Mouse (Mus musculus) limb, embryonic 12.5 days (tissue): ENCODE results near the gene Rhox4e. TPM values are rescaled to one million over a fixed set of nuclear protein-coding genes. Genes with fewer than 3 reads are reported as not detected.
"Not testable (repeated sequence)": the region's sequence is repeated elsewhere in the genome, so short reads cannot be mapped to it uniquely, and the experiment has no call there.

Source experiments
- ATAC-seq: fragments of 200-750 bp; cut with Nextera tagmentation; 2 replicates; pipeline ENCODE4 v1.8.0; 2017; ENCODE audit warnings: low read depth, moderate TSS enrichment; ENCODE audit not compliant: insufficient number of reproducible peaks, insufficient read depth, low FRiP score, low TSS enrichment
- H3K27ac ChIP-seq: fragments of 300-500 bp; sonication (generic); 2 replicates; pipeline ENCODE4 v1.5.1; 2016; ENCODE audit warnings: mild to moderate bottlenecking, moderate library complexity
- H3K27me3 ChIP-seq: fragments of 300-500 bp; sonication (generic); 2 replicates; pipeline ENCODE4 v1.6.1; 2016; ENCODE audit warnings: mild to moderate bottlenecking, moderate library complexity
- H3K36me3 ChIP-seq: fragments of 300-500 bp; sonication (generic); 2 replicates; pipeline ENCODE4 v1.6.1; 2016; ENCODE audit warnings: mild to moderate bottlenecking, moderate library complexity
- H3K4me1 ChIP-seq: fragments of 300-500 bp; sonication (generic); replicated peaks from 2 replicates; pipeline ENCODE4 v1.6.1; 2016
- H3K4me2 ChIP-seq: fragments of 300-500 bp; sonication (generic); 2 replicates; pipeline ENCODE4 v1.6.1; 2016; ENCODE audit warnings: mild to moderate bottlenecking, moderate library complexity
- H3K4me3 ChIP-seq: fragments of 300-500 bp; sonication (generic); replicated peaks from 2 replicates; pipeline ENCODE4 v1.5.1; 2016; ENCODE audit warnings: mild to moderate bottlenecking
- H3K9ac ChIP-seq: fragments of 300-500 bp; sonication (generic); replicated peaks from 2 replicates; pipeline ENCODE4 v1.6.1; 2016; ENCODE audit warnings: mild to moderate bottlenecking, moderate library complexity
- H3K9me3 ChIP-seq: fragments of 300-500 bp; sonication (generic); 2 replicates; pipeline ENCODE4 v1.6.1; 2016; ENCODE audit warnings: mild to moderate bottlenecking, moderate library complexity
- WGBS: fragments of 180-500 bp; shearing (Covaris S2); methylation state at CpG from one replicate; pipeline ENCODE4 v1.1.7; 2016; 5-methylcytosine and 5-hydroxymethylcytosine counted together
- polyA plus RNA-seq: library from polyadenylated mRNA; unstranded; fragments of >200 nt; fragmentation: Nextera tagmentation; extraction: Ambion mirVana; gene quantifications from 2 replicates; pipeline ENCODE4 v1.2.1, GENCODE M21; 2016

Gene Rhox4e
- polyA plus RNA-seq, result not detected in 2 replicates

- not testable (repeated sequence) for H3K4me2 ChIP-seq, H3K9me3 ChIP-seq, H3K4me1 ChIP-seq, ATAC-seq, H3K27me3 ChIP-seq, H3K36me3 ChIP-seq, H3K9ac ChIP-seq, H3K27ac ChIP-seq, H3K4me3 ChIP-seq
- 96% methylated on average over 10 of the region's 18 CpGs for WGBS
Observed at GRCm38 (mm10) chrX:37557112-37557511, at the start of gene Rhox4e. Gene Rhox4e (plus strand): TSS chrX:37557412.

GRCm38 (mm10) chrX:37514059-37514458, 43.2 kb upstream of the Rhox4e start, which contains the start of gene Rhox4d:
Gene Rhox4d (plus strand): TSS chrX:37514359.
- H3K9me3 ChIP-seq, ATAC-seq, H3K4me2 ChIP-seq, H3K36me3 ChIP-seq, H3K27me3 ChIP-seq, H3K4me1 ChIP-seq, H3K27ac ChIP-seq, H3K4me3 ChIP-seq, H3K9ac ChIP-seq: not testable (repeated sequence)
- 97% methylated on average over 13 of the region's 18 CpGs for WGBS

DNA sequence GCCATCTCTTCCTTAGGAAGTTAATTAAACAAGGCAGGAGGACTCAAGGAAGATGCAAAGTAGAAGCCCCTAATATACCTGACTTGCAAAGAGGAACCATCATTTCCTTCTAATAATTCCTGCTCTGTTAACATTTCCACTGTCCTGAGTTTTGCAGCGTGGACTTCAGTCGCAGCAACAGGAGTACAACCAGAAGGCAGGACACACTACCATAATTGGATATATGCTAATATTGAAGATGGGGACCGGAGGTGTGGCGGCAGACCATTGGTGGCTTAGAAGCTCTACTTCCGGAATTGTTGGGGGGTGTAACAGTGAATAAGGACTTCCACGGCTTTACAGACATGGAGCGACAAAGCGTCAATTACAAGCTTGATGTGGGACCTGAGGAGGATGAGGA, 27.1 kb upstream of the Rhox4e start, which contains the start of gene Rhox2e:
Gene Rhox2e, plus strand, starts transcription at position 301 of the 400 bp plus-strand sequence.
- H3K9me3 ChIP-seq, H3K27ac ChIP-seq, H3K9ac ChIP-seq, H3K4me1 ChIP-seq, ATAC-seq, H3K27me3 ChIP-seq, H3K36me3 ChIP-seq, H3K4me2 ChIP-seq, H3K4me3 ChIP-seq: not testable (repeated sequence)
- 88% methylated on average over 2 of the region's 8 CpGs for WGBS

- not testable (repeated sequence) for H3K36me3 ChIP-seq, H3K4me2 ChIP-seq, H3K4me3 ChIP-seq, H3K4me1 ChIP-seq, H3K9ac ChIP-seq, ATAC-seq, H3K27me3 ChIP-seq, H3K27ac ChIP-seq, H3K9me3 ChIP-seq
- no CpG with 5 or more reads among the region's 4 CpGs for WGBS
Observed at GRCm38 (mm10) chrX:37541719-37542118, 15.5 kb upstream of the Rhox4e start, which contains the start of gene Rhox3e. Gene Rhox3e (plus strand): TSS chrX:37542019.

DNA sequence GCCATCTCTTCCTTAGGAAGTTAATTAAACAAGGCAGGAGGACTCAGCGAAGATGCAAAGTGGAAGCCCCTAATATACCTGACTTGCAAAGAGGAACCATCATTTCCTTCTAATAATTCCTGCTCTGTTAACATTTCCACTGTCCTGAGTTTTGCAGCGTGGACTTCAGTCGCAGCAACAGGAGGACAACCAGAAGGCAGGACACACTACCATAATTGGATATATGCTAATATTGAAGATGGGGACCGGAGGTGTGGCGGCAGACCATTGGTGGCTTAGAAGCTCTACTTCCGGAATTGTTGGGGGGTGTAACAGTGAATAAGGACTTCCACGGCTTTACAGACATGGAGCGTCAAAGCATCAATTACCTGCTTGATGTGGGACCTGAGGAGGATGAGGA, 13.9 kb downstream of the Rhox4e start, which contains the start of gene Rhox2f:
Gene Rhox2f, plus strand, starts transcription at position 301 of the 400 bp plus-strand sequence.
- H3K4me3 ChIP-seq, H3K4me1 ChIP-seq, H3K27ac ChIP-seq, H3K4me2 ChIP-seq, H3K36me3 ChIP-seq, H3K27me3 ChIP-seq, H3K9me3 ChIP-seq, H3K9ac ChIP-seq, ATAC-seq: not testable (repeated sequence)
- 92% methylated on average over 8 of the region's 8 CpGs for WGBS

DNA sequence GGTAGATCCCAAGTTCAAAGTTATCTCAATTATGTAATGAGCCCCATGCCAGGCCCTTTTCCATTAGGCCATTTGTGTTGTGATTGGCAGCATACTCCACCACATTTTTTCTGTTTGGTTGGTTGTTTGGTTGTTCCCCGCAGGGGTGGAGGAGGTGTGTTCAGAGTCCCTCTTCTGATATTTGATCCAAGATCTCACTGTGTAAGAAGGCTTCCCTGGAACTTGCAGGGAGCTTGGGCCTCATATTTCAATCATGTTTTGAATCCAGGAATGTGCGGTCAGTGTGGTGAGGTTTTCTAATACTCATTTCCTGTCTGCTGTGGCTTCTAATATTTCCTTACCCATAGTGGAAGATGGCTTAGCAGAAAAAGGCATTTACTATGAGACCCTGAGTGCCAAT, 15.4 kb downstream of the Rhox4e start:
- ATAC-seq, H3K4me2 ChIP-seq, H3K4me3 ChIP-seq, H3K36me3 ChIP-seq, H3K27ac ChIP-seq, H3K9ac ChIP-seq, H3K27me3 ChIP-seq, H3K9me3 ChIP-seq, H3K4me1 ChIP-seq: not testable (repeated sequence)
- WGBS, result 34% methylated on average over 2 of the region's 2 CpGs

GRCm38 (mm10) chrX:37580692-37581091, 23.5 kb downstream of the Rhox4e start, which contains the start of gene Rhox3f:
Gene Rhox3f (plus strand): TSS chrX:37580992.
- H3K4me2 ChIP-seq, H3K4me3 ChIP-seq, H3K9me3 ChIP-seq, H3K36me3 ChIP-seq, ATAC-seq, H3K9ac ChIP-seq, H3K4me1 ChIP-seq, H3K27me3 ChIP-seq, H3K27ac ChIP-seq: not testable (repeated sequence)

GRCm38 (mm10) chrX:37607604-37608003, 50.4 kb downstream of the Rhox4e start, which contains the start of gene Rhox4f:
Gene Rhox4f (minus strand): TSS chrX:37607704.
- H3K27me3 ChIP-seq, H3K9ac ChIP-seq, H3K4me3 ChIP-seq, ATAC-seq, H3K4me1 ChIP-seq, H3K9me3 ChIP-seq, H3K4me2 ChIP-seq, H3K36me3 ChIP-seq, H3K27ac ChIP-seq: not testable (repeated sequence)
- WGBS, result 94% methylated on average over 18 of the region's 19 CpGs

Other genes starting within 250 kb of the Rhox4e start
- gene Rhox3a2, start 177.4 kb upstream of the Rhox4e start, polyA plus RNA-seq, result not detected in 2 replicates
- not detected in 2 replicates for gene Rhox4a2, start 166.6 kb upstream of the Rhox4e start, polyA plus RNA-seq
- gene Rhox2b, start 145.3 kb upstream of the Rhox4e start, polyA plus RNA-seq, result not detected in 2 replicates
- 0.30 TPM in 1 of 2 replicates, not detected in the other for gene Rhox4b, start 124.9 kb upstream of the Rhox4e start, polyA plus RNA-seq
- gene Rhox2c, start 103.7 kb upstream of the Rhox4e start, polyA plus RNA-seq, result not detected in 2 replicates
- gene Rhox3c, start 98.8 kb upstream of the Rhox4e start, polyA plus RNA-seq, result not detected in 2 replicates
- gene Rhox4c, start 77.1 kb upstream of the Rhox4e start, polyA plus RNA-seq, result not detected in 2 replicates
- gene Rhox2d, start 64.0 kb upstream of the Rhox4e start, polyA plus RNA-seq, result not detected in 2 replicates
- not detected in 2 replicates for gene Rhox4d, start 43.1 kb upstream of the Rhox4e start, polyA plus RNA-seq
- gene Rhox2e, start 27.0 kb upstream of the Rhox4e start, polyA plus RNA-seq, result not detected in 2 replicates
- not detected in 2 replicates for gene Rhox3e, start 15.4 kb upstream of the Rhox4e start, polyA plus RNA-seq
- not detected in 2 replicates for gene Rhox2f, start 14.0 kb downstream of the Rhox4e start, polyA plus RNA-seq
- gene Rhox3f, start 23.6 kb downstream of the Rhox4e start, polyA plus RNA-seq, result not detected in 2 replicates
- gene Rhox4f, start 50.3 kb downstream of the Rhox4e start, polyA plus RNA-seq, result not detected in 2 replicates
- gene Rhox3g, start 71.2 kb downstream of the Rhox4e start, polyA plus RNA-seq, result not detected in 2 replicates
- not detected in 2 replicates for gene Rhox2g, start 86.1 kb downstream of the Rhox4e start, polyA plus RNA-seq
- not detected in 2 replicates for gene Rhox4g, start 93.9 kb downstream of the Rhox4e start, polyA plus RNA-seq
- not detected in 2 replicates for gene Rhox3h, start 111.4 kb downstream of the Rhox4e start, polyA plus RNA-seq
- gene Rhox2h, start 115.9 kb downstream of the Rhox4e start, polyA plus RNA-seq, result not detected in 2 replicates
- gene Rhox5, start 247.4 kb downstream of the Rhox4e start, polyA plus RNA-seq, result 0.58 and 0.90 TPM in 2 replicates